18 mouse cellular contexts compared by ENCODE assay signal in the genomic region with DNA sequence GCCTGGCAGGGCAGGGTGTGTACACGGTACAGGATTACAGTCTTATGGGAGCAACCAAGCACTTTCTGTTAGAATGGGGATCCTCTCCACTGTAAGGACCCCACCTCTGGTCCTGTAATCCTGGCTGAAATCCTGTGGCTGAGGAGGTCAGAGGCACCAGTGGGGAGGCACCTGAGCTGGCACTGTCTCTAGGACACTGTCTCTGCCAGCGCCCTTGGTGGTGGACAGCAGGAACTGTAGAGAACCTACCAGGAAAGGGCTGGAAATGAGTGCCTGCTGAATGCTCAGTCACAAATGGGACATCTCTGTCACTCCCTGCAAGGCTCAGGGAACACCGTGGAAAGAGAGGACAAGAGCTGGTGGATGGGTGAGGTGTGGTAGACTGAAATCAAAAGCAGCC.
"Had no signal": no experiment of that assay in that cellular context is flagged by ENCODE, and none has a peak within 500 bp of the region (broad histone marks: within the 10 kb centered on the region; RNA-seq: fewer than 3 reads in every experiment).

No protein-coding gene starts in this region.

- ATAC-seq: midbrain, embryonic 13.5 days; midbrain, embryonic 15.5 days had no signal

- H3K27me3 ChIP-seq: midbrain, embryonic 13.5 days; midbrain, embryonic 15.5 days; neural tube, embryonic 13.5 days; neural tube, embryonic 15.5 days had no signal

- H3K36me3 ChIP-seq: midbrain, embryonic 10.5 days; midbrain, embryonic 13.5 days; midbrain, embryonic 15.5 days; neural tube, embryonic 13.5 days; neural tube, embryonic 15.5 days had no signal

- H3K27ac ChIP-seq: midbrain, embryonic 10.5 days; midbrain, embryonic 13.5 days; midbrain, embryonic 15.5 days; neural tube, embryonic 13.5 days; neural tube, embryonic 15.5 days had no signal

- H3K4me3 ChIP-seq: midbrain, embryonic 10.5 days; midbrain, embryonic 13.5 days; midbrain, embryonic 15.5 days; myocyte; neural tube, embryonic 13.5 days; neural tube, embryonic 15.5 days had no signal

- H3K4me2 ChIP-seq: lung, embryonic 14.5 days; midbrain, embryonic 13.5 days; midbrain, embryonic 15.5 days; neural tube, embryonic 13.5 days; neural tube, embryonic 15.5 days had no signal

- H3K9ac ChIP-seq: lung, embryonic 14.5 days; midbrain, embryonic 13.5 days; midbrain, embryonic 15.5 days; neural tube, embryonic 13.5 days; neural tube, embryonic 15.5 days had no signal

- H3K9me3 ChIP-seq: midbrain, embryonic 10.5 days; midbrain, embryonic 13.5 days; midbrain, embryonic 15.5 days; neural tube, embryonic 13.5 days; neural tube, embryonic 15.5 days had no signal

- H3K4me1 ChIP-seq: midbrain, embryonic 10.5 days; midbrain, embryonic 13.5 days; midbrain, embryonic 15.5 days; neural tube, embryonic 15.5 days had no signal

- DNase-seq: lung, adult 18-20 months; lung, embryonic 14.5 days; lung, postnatal 10 days; lung, postnatal 4 days; retina, postnatal 1 day; right cerebral cortex, adult 18-20 months; right cerebral cortex, postnatal 25 days; right cerebral cortex, postnatal 4 days; spleen, adult 18-20 months; thymus, adult 18-20 months; thymus, postnatal 14 days; thymus, postnatal 36 days had no signal
